Mouse (Mus musculus) embryonic stem cell, embryonic (primary cell): ENCODE measurements around the gene Atp6v1a.

Experiments used
- CTCF ChIA-PET, 4 experiments: fragments of 300-600 bp in 2 of 4; fragments of 350-600 bp in 2 of 4; sonication (Branson Sonifier 250); formaldehyde crosslinking; loops; one replicate each; lab custom pipeline; 2022; ENCODE audit warnings: inconsistent platforms in 2 of 4; lab: Charles Lee
- POLR2A ChIA-PET, 4 experiments: fragments of 300-600 bp in 2 of 4; fragments of 350-600 bp in 2 of 4; sonication (Branson Sonifier 250); formaldehyde crosslinking; loops; one replicate each; lab custom pipeline; 2022; ENCODE audit warnings: antibody characterized with exemption in 4 of 4, inconsistent platforms in 1 of 4; lab: Charles Lee

The Atp6v1a gene

DNA sequence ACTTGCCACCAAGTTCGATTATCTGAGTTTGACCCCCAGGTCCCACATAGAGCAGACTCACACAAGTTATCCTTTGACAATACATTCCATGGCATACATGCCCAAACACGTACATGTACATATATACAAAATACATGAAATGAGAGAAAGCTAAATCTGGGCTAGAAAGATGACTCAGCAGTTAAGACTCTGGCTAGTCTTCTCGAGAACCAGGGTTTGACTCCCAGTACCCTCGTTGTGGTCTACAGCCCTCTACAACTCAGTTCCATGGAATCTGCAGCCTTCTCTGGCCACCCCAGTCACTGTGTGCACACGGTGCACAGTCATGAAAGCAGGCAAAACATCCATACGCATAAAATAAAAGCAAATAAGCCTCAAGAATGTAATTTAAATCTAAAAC, 87.1 kb downstream of the Atp6v1a start:
- POLR2A ChIA-PET = no interaction called here
- CTCF ChIA-PET = no interaction called here

DNA sequence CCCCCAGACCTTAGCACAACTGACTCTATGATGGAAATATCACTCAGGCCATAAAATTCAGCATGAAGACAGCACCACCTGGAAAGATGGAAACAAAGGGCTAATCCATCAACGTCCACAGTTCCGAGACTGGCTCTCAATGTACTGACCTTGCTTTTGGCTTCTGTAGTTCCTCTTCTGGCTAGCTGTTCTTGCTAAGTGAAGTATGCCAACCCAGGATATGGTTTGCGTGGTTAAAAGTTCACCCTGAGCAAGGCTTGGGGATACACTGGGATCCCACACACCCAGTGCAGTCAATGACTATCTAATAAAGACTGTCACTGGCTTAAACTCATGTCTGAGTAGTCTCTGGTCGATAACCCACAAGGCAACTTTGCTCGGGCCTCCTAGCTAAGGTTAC, 89.4 kb downstream of the Atp6v1a start:
- CTCF ChIA-PET = interaction anchor here in 1 of 4 experiments (1.0 kb wide), 1 partner anchor 11 kb away, joined by 7 read pairs; no protein-coding TSS in a partner anchor
- POLR2A ChIA-PET = interaction anchor here in 1 of 4 experiments (0.6 to 1.1 kb wide), 3 partner anchors 36 to 707 kb away, joined by 3 to 4 read pairs (median 3); no protein-coding TSS in a partner anchor

GRCm38 (mm10) chr16:44039112-44039511, 100.4 kb downstream of the Atp6v1a start:
- POLR2A ChIA-PET = interaction anchor here in 1 of 4 experiments (1.3 kb wide), 1 partner anchor 16 kb away, joined by 4 read pairs; no protein-coding TSS in a partner anchor
- CTCF ChIA-PET = interaction anchor here in 3 of 4 experiments (0.6 to 0.9 kb wide), 4 partner anchors 11 to 146 kb away, joined by 3 to 8 read pairs (median 6); no protein-coding TSS in a partner anchor
